8 mouse cellular contexts compared by ENCODE assay signal in genomic region chr12:108275920-108276822, GRCm38 (mm10). TPM values are rescaled to one million over a fixed set of nuclear protein-coding genes. Genes with fewer than 3 reads are reported as not detected.
DNase-seq lines count a peak whose midpoint lies in the region; ATAC-seq and TF ChIP-seq lines count a peak whose summit lies in the region.

No protein-coding gene starts in this region.

- H3K36me3 ChIP-seq in C2C12 (ENCODE audit: control insufficient read depth, insufficient read depth), result no peaks in the 10 kb centered on the region
- 0 out of 2 replicates have a peak, but pooled peaks cover 4% of the 10 kb centered on the region for H3K36me3 ChIP-seq in embryonic facial prominence, embryonic 12.5 days

- no peak for TF ChIP-seq CTCF in C2C12 (IDR thresholded peaks at IDR 0.05; ENCODE audit: control insufficient read depth, insufficient read depth, insufficient read length)

- no peaks in the 10 kb centered on the region for H3K27me3 ChIP-seq in C2C12 (ENCODE audit: control insufficient read depth, insufficient read depth, insufficient read length)
- no peaks in the 10 kb centered on the region for H3K27me3 ChIP-seq in embryonic facial prominence, embryonic 12.5 days

- under 1% methylated on average over 46 of the region's 47 CpGs for WGBS in embryonic facial prominence, embryonic 12.5 days

- peak overlapping the region; percentile 86 for H3K27ac ChIP-seq in embryonic facial prominence, embryonic 12.5 days

- peaks cover 2% of the 10 kb centered on the region for H3K79me3 ChIP-seq in C2C12 (ENCODE audit: low read depth)

- no peaks in the 10 kb centered on the region for H3K79me2 ChIP-seq in C2C12 (ENCODE audit: control insufficient read depth, insufficient read depth)

- peak overlapping the region; percentile 63 for H3ac ChIP-seq in C2C12 (ENCODE audit: control insufficient read depth, insufficient read length, low read depth)

- H3K4me1 ChIP-seq in embryonic facial prominence, embryonic 12.5 days, result peaks cover 54% of the 10 kb centered on the region

- H3K4me2 ChIP-seq in embryonic facial prominence, embryonic 12.5 days (replicated peaks), result peak overlapping the region; percentile 98

- peak overlapping the region; percentile 71 for H3K9ac ChIP-seq in embryonic facial prominence, embryonic 12.5 days

- H3K4me3 ChIP-seq in C2C12 (ENCODE audit: insufficient read depth, poor library complexity, severe bottlenecking), result peak overlapping the region; percentile 43
- H3K4me3 ChIP-seq in embryonic facial prominence, embryonic 12.5 days, result peak overlapping the region; percentile 69

- H3K9me3 ChIP-seq in embryonic facial prominence, embryonic 12.5 days, result no peaks in the 10 kb centered on the region

- ATAC-seq in embryonic facial prominence, embryonic 12.5 days (ENCODE audit: insufficient number of reproducible peaks, insufficient read depth, low FRiP score, low TSS enrichment), result no peak; the same call in 1 of the 2 replicates

- peak; percentile 47 for DNase-seq in adrenal gland, adult 2 months
- DNase-seq in heart, postnatal 4 days, result peak; percentile 47
- DNase-seq in layer of hippocampus, adult 9-10 months (ENCODE audit: low spot score), result peak; percentile 16
- peak; percentile 64 for DNase-seq in lung, postnatal 10 days
- peak; percentile 73 to 78 for DNase-seq in right cerebral cortex, postnatal 10 days (ENCODE audit: low spot score in 2 of 2)
- DNase-seq in ovary, adult 18-20 months (ENCODE audit: low spot score), result no peak

TF ChIP-seq in C2C12, 6 proteins besides CTCF, POLR2A, EP300 and RAD21:
- TF ChIP-seq CEBPB (IDR thresholded peaks at IDR 0.05; ENCODE audit: low read depth) (no peak), MYOG (IDR thresholded peaks at IDR 0.05; ENCODE audit: control insufficient read depth, extremely low read depth, insufficient read length) (no peak), USF1 (IDR thresholded peaks at IDR 0.05; ENCODE audit: low read depth) (no peak), MAX (IDR thresholded peaks at IDR 0.05) (no peak), FOSL1 (IDR thresholded peaks at IDR 0.05; ENCODE audit: insufficient read depth, low read length, poor library complexity, severe bottlenecking) (no peak), MYOD1 (IDR thresholded peaks at IDR 0.05; ENCODE audit: control insufficient read depth, insufficient read length, low read depth) (no peak)

RNA-seq across cellular contexts. Expression of gene Ccdc85c, which starts 0.9 kb away (rescaled TPM):
- 7.0 TPM for polyA plus RNA-seq in C2C12 (2012; fragmentation: generic; extraction: Trizol)
- 10 to 100 TPM; 19.0 to 26.9 TPM for total RNA-seq in adrenal gland, adult 2 months (2021)
- polyA plus RNA-seq in adrenal gland, adult 2 months (2012; rRNA removed), result 35.3 and 38.0 TPM in 2 replicates
- 7.7 and 7.9 TPM in 2 replicates for polyA plus RNA-seq in embryonic facial prominence, embryonic 12.5 days (2016; fragmentation: Nextera tagmentation; extraction: Ambion mirVana)
- total RNA-seq in heart, postnatal 4 days (2021), result 10 to 100 TPM; 35.2 to 37.2 TPM

RNA-seq across cellular contexts. Expression of gene Hhipl1, which starts 29.9 kb away (rescaled TPM):
- polyA plus RNA-seq in C2C12 (2012; fragmentation: generic; extraction: Trizol), result 1.6 TPM
- total RNA-seq in adrenal gland, adult 2 months (2021), result under 1 TPM; 0.69 to 0.76 TPM
- polyA plus RNA-seq in adrenal gland, adult 2 months (2012; rRNA removed), result 0.85 and 1.4 TPM in 2 replicates
- polyA plus RNA-seq in embryonic facial prominence, embryonic 12.5 days (2016; fragmentation: Nextera tagmentation; extraction: Ambion mirVana), result 1.0 and 1.1 TPM in 2 replicates
- total RNA-seq in heart, postnatal 4 days (2021), result 1 to 10 TPM; 2.5 to 2.8 TPM

RNA-seq across cellular contexts. Expression of gene Cyp46a1, which starts 58.0 kb away (rescaled TPM):
- polyA plus RNA-seq in C2C12 (2012; fragmentation: generic; extraction: Trizol), result 0.67 TPM
- total RNA-seq in adrenal gland, adult 2 months (2021), result 1 to 10 TPM; 1.0 to 1.6 TPM
- polyA plus RNA-seq in adrenal gland, adult 2 months (2012; rRNA removed), result 7.5 and 9.0 TPM in 2 replicates
- polyA plus RNA-seq in embryonic facial prominence, embryonic 12.5 days (2016; fragmentation: Nextera tagmentation; extraction: Ambion mirVana), result 5.9 and 7.4 TPM in 2 replicates
- total RNA-seq in heart, postnatal 4 days (2021), result 1 to 10 TPM; 2.5 to 3.3 TPM
